Mouse (Mus musculus): Measurements from ENCODE around the gene Tspan15. TPM values are rescaled to one million over a fixed set of nuclear protein-coding genes. Genes with fewer than 3 reads are reported as not detected.

The Tspan15 gene
- polyA plus RNA-seq, 1 experiment = 21.8 TPM

- Histone ChIP-seq H3K27ac (replicated peaks; ENCODE audit: low read depth, low read length) (no peak overlapping the region), H3K4me3 (ENCODE audit: insufficient read depth, low read depth, low read length) (no peak overlapping the region), H3K4me1 (ENCODE audit: control insufficient read depth, insufficient read depth, insufficient read length, low read length) (peaks cover 4% of the 10 kb centered on the region; the same call in 1 of the 2 replicates)
Measured at GRCm38 (mm10) chr10:62189303-62189702, 41.7 kb downstream of the Tspan15 start.

GRCm38 (mm10) chr10:62186882-62187281 lies 44.2 kb downstream of the Tspan15 start:
- H3K4me1 ChIP-seq (ENCODE audit: control insufficient read depth, insufficient read depth, insufficient read length, low read length) = no peaks in the 10 kb centered on the region
- no peak overlapping the region for H3K4me3 ChIP-seq (ENCODE audit: insufficient read depth, low read depth, low read length)
- no peak overlapping the region for H3K27ac ChIP-seq (replicated peaks; ENCODE audit: low read depth, low read length)

- H3K4me3 ChIP-seq (ENCODE audit: insufficient read depth, low read depth, low read length) = no peak overlapping the region
- no peak overlapping the region for H3K27ac ChIP-seq (replicated peaks; ENCODE audit: low read depth, low read length)
- no peaks in the 10 kb centered on the region for H3K4me1 ChIP-seq (ENCODE audit: control insufficient read depth, insufficient read depth, insufficient read length, low read length)
Measured at GRCm38 (mm10) chr10:62183053-62183452, 48.0 kb downstream of the Tspan15 start.

- Histone ChIP-seq H3K4me1 (ENCODE audit: control insufficient read depth, insufficient read depth, insufficient read length, low read length) (no peaks in the 10 kb centered on the region), H3K27ac (replicated peaks; ENCODE audit: low read depth, low read length) (no peak overlapping the region), H3K4me3 (ENCODE audit: insufficient read depth, low read depth, low read length) (no peak overlapping the region)
Measured at GRCm38 (mm10) chr10:62182471-62183014, 48.5 kb downstream of the Tspan15 start.

GRCm38 (mm10) chr10:62181701-62182100 lies 49.4 kb downstream of the Tspan15 start:
- H3K4me1 ChIP-seq (ENCODE audit: control insufficient read depth, insufficient read depth, insufficient read length, low read length) = no peaks in the 10 kb centered on the region
- no peak overlapping the region for H3K27ac ChIP-seq (replicated peaks; ENCODE audit: low read depth, low read length)
- no peak overlapping the region for H3K4me3 ChIP-seq (ENCODE audit: insufficient read depth, low read depth, low read length)

GRCm38 (mm10) chr10:62179944-62180343 lies 51.1 kb downstream of the Tspan15 start:
- Histone ChIP-seq H3K27ac (replicated peaks; ENCODE audit: low read depth, low read length) (no peak overlapping the region), H3K4me3 (ENCODE audit: insufficient read depth, low read depth, low read length) (no peak overlapping the region)

GRCm38 (mm10) chr10:62174533-62175313 lies 56.3 kb downstream of the Tspan15 start:
- Histone ChIP-seq H3K4me3 (ENCODE audit: insufficient read depth, low read depth, low read length) (no peak overlapping the region), H3K4me1 (ENCODE audit: control insufficient read depth, insufficient read depth, insufficient read length, low read length) (no peaks in the 10 kb centered on the region), H3K27ac (replicated peaks; ENCODE audit: low read depth, low read length) (no peak overlapping the region)

More at GRCm38 (mm10) chr10:62179944-62180343, 51.1 kb downstream of the Tspan15 start:
- no peaks in the 10 kb centered on the region for H3K4me1 ChIP-seq (ENCODE audit: control insufficient read depth, insufficient read depth, insufficient read length, low read length)

- Histone ChIP-seq H3K4me1 (ENCODE audit: control insufficient read depth, insufficient read depth, insufficient read length, low read length) (no peaks in the 10 kb centered on the region), H3K4me3 (ENCODE audit: insufficient read depth, low read depth, low read length) (no peak overlapping the region), H3K27ac (replicated peaks; ENCODE audit: low read depth, low read length) (no peak overlapping the region)
Measured at GRCm38 (mm10) chr10:62173941-62174448, 57.1 kb downstream of the Tspan15 start.

- H3K27ac ChIP-seq (replicated peaks; ENCODE audit: low read depth, low read length) = no peak overlapping the region
- H3K4me1 ChIP-seq (ENCODE audit: control insufficient read depth, insufficient read depth, insufficient read length, low read length) = no peaks in the 10 kb centered on the region
- H3K4me3 ChIP-seq (ENCODE audit: insufficient read depth, low read depth, low read length) = no peak overlapping the region
Measured at GRCm38 (mm10) chr10:62172841-62173553, 58.1 kb downstream of the Tspan15 start.

- H3K4me3 ChIP-seq (ENCODE audit: insufficient read depth, low read depth, low read length) = no peak overlapping the region
- no peaks in the 10 kb centered on the region for H3K4me1 ChIP-seq (ENCODE audit: control insufficient read depth, insufficient read depth, insufficient read length, low read length)
- no peak overlapping the region for H3K27ac ChIP-seq (replicated peaks; ENCODE audit: low read depth, low read length)
Measured at GRCm38 (mm10) chr10:62162410-62162809, 68.6 kb downstream of the Tspan15 start.

- H3K4me1 ChIP-seq (ENCODE audit: control insufficient read depth, insufficient read depth, insufficient read length, low read length) = no peaks in the 10 kb centered on the region
- H3K27ac ChIP-seq (replicated peaks; ENCODE audit: low read depth, low read length) = no peak overlapping the region
- no peak overlapping the region for H3K4me3 ChIP-seq (ENCODE audit: insufficient read depth, low read depth, low read length)
Measured at GRCm38 (mm10) chr10:62149929-62150328, 81.1 kb downstream of the Tspan15 start.

- Histone ChIP-seq H3K27ac (replicated peaks; ENCODE audit: low read depth, low read length) (no peak overlapping the region), H3K4me3 (ENCODE audit: insufficient read depth, low read depth, low read length) (no peak overlapping the region), H3K4me1 (ENCODE audit: control insufficient read depth, insufficient read depth, insufficient read length, low read length) (no peaks in the 10 kb centered on the region)
Measured at GRCm38 (mm10) chr10:62147466-62148248, 83.4 kb downstream of the Tspan15 start.

- Histone ChIP-seq H3K4me3 (ENCODE audit: insufficient read depth, low read depth, low read length) (no peak overlapping the region), H3K27ac (replicated peaks; ENCODE audit: low read depth, low read length) (no peak overlapping the region), H3K4me1 (ENCODE audit: control insufficient read depth, insufficient read depth, insufficient read length, low read length) (no peaks in the 10 kb centered on the region)
Measured at GRCm38 (mm10) chr10:62145957-62146356, 85.1 kb downstream of the Tspan15 start.

- Histone ChIP-seq H3K27ac (replicated peaks; ENCODE audit: low read depth, low read length) (no peak within 1 kb of the TSS), H3K4me3 (ENCODE audit: insufficient read depth, low read depth, low read length) (no peak within 1 kb of the TSS), H3K4me1 (ENCODE audit: control insufficient read depth, insufficient read depth, insufficient read length, low read length) (no peaks in the 10 kb centered on the region)
Measured at GRCm38 (mm10) chr10:62143820-62144219, 87.2 kb downstream of the Tspan15 start, which contains the start of gene Fam241b. Gene Fam241b, minus strand, starts transcription at chr10:62143920.

- H3K27ac ChIP-seq (replicated peaks; ENCODE audit: low read depth, low read length) = no peak overlapping the region
- no peak overlapping the region for H3K4me3 ChIP-seq (ENCODE audit: insufficient read depth, low read depth, low read length)
- H3K4me1 ChIP-seq (ENCODE audit: control insufficient read depth, insufficient read depth, insufficient read length, low read length) = no peaks in the 10 kb centered on the region
Measured at GRCm38 (mm10) chr10:62138040-62138439, 93.0 kb downstream of the Tspan15 start.
